Mouse (Mus musculus) cortical plate, adult 2 months (tissue): ENCODE results near the gene Aig1.

Experiments used
- CTCF ChIP-seq: fragments of 200-500 bp; IDR thresholded peaks from 2 replicates; pipeline ENCODE4 v1.5.1; 2011; ENCODE audit warnings: mild to moderate bottlenecking, control low read depth, low read length; ENCODE audit not compliant: insufficient read depth; ENCODE audit errors: extremely low read depth
- POLR2A ChIP-seq: fragments of 200-500 bp; IDR thresholded peaks from 2 replicates; pipeline ENCODE4 v1.6.1; 2011; ENCODE audit warnings: mild to moderate bottlenecking, low read length, control low read depth; ENCODE audit not compliant: insufficient read depth; ENCODE audit errors: extremely low read depth

DNA sequence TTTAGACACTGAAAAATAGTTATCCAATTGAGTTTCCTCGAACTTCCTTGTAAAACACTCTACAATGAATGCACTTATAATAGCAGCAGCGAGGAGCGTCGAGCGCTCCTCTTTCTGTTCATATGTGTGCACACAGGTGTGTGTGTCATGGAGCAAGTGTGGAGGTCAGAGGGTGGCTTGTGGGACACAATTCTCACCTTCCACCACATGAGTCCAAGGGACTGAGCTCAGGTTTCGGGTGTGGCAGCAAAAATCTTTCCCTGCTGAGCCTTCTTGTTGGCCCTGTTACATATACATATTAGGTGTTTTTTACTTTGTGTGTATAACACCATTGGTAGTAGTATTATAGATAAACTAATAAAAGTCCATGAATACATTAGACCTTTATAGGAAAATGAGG is 153.2 kb downstream of the Aig1 start:
- TF ChIP-seq CTCF: no peak
- TF ChIP-seq POLR2A: no peak
